Mouse (Mus musculus) limb, embryonic 10.5 days (tissue): Measurements from ENCODE around the gene Them4. TPM values are rescaled to one million over a fixed set of nuclear protein-coding genes. Genes with fewer than 3 reads are reported as not detected.

Experiments
- DNase-seq: peaks from one replicate; pipeline ENCODE4 v3.0.0-alpha.2; 2017; ENCODE audit warnings: low spot score
- H3K27ac ChIP-seq: fragments of 300-500 bp; sonication (generic); 2 replicates; pipeline ENCODE4 v1.5.1; 2016; ENCODE audit warnings: mild to moderate bottlenecking
- H3K27me3 ChIP-seq: fragments of 300-500 bp; sonication (generic); 2 replicates; pipeline ENCODE4 v1.6.1; 2016; ENCODE audit warnings: low read depth, mild to moderate bottlenecking; ENCODE audit not compliant: poor library complexity, severe bottlenecking
- H3K36me3 ChIP-seq: fragments of 300-500 bp; sonication (generic); 2 replicates; pipeline ENCODE4 v1.6.1; 2016; ENCODE audit warnings: mild to moderate bottlenecking, moderate library complexity
- H3K4me1 ChIP-seq: fragments of 300-500 bp; sonication (generic); 2 replicates; pipeline ENCODE4 v1.6.1; 2016
- H3K4me3 ChIP-seq: fragments of 300-500 bp; sonication (generic); 2 replicates; pipeline ENCODE4 v1.5.1; 2016; ENCODE audit warnings: mild to moderate bottlenecking, moderate library complexity
- H3K9me3 ChIP-seq: fragments of 300-500 bp; sonication (generic); replicated peaks from 2 replicates; pipeline ENCODE4 v1.6.1; 2016; ENCODE audit warnings: mild to moderate bottlenecking
- WGBS: fragments of 180-500 bp; shearing (Covaris S2); methylation state at CpG from one replicate; pipeline ENCODE4 v1.1.7; 2016; 5-methylcytosine and 5-hydroxymethylcytosine counted together
- polyA plus RNA-seq: library from polyadenylated mRNA; unstranded; fragments of >200 nt; fragmentation: Nextera tagmentation; extraction: Ambion mirVana; gene quantifications from 2 replicates; pipeline ENCODE4 v1.2.1, GENCODE M21; 2016

Gene Them4
- polyA plus RNA-seq, 1 experiment from 2014 or later = 7.2 TPM

GRCm38 (mm10) chr3:94342552-94342951 is 32.7 kb downstream of the Them4 start:
- H3K4me3 ChIP-seq = no peak overlapping the region
- H3K4me1 ChIP-seq = no peaks in the 10 kb centered on the region
- WGBS = 61% methylated on average over 1 of the region's 1 CpGs
- H3K27ac ChIP-seq = no peak overlapping the region
- no peaks in the 10 kb centered on the region for H3K36me3 ChIP-seq
- no peaks in the 10 kb centered on the region for H3K9me3 ChIP-seq
- no peak for DNase-seq
- no peaks in the 10 kb centered on the region for H3K27me3 ChIP-seq

GRCm38 (mm10) chr3:94344182-94344581 is 34.3 kb downstream of the Them4 start:
- no peak for DNase-seq
- no peaks in the 10 kb centered on the region for H3K27me3 ChIP-seq
- H3K36me3 ChIP-seq = no peaks in the 10 kb centered on the region
- H3K27ac ChIP-seq = no peak overlapping the region
- no peaks in the 10 kb centered on the region for H3K9me3 ChIP-seq
- WGBS = 85% methylated on average over 2 of the region's 2 CpGs
- no peak overlapping the region for H3K4me3 ChIP-seq
- H3K4me1 ChIP-seq = no peaks in the 10 kb centered on the region

GRCm38 (mm10) chr3:94344897-94345296 is 35.0 kb downstream of the Them4 start:
- Histone ChIP-seq H3K4me3 (no peak overlapping the region), H3K4me1 (no peaks in the 10 kb centered on the region), H3K9me3 (no peaks in the 10 kb centered on the region), H3K27me3 (no peaks in the 10 kb centered on the region), H3K27ac (no peak overlapping the region), H3K36me3 (no peaks in the 10 kb centered on the region)
- DNase-seq = no peak
- 84% methylated on average over 3 of the region's 3 CpGs for WGBS

GRCm38 (mm10) chr3:94348146-94348545 is 38.3 kb downstream of the Them4 start:
- no peaks in the 10 kb centered on the region for H3K4me1 ChIP-seq
- no peak overlapping the region for H3K4me3 ChIP-seq
- no peaks in the 10 kb centered on the region for H3K27me3 ChIP-seq
- H3K9me3 ChIP-seq = no peaks in the 10 kb centered on the region
- no peaks in the 10 kb centered on the region for H3K36me3 ChIP-seq
- no peak overlapping the region for H3K27ac ChIP-seq
- 85% methylated on average over 2 of the region's 2 CpGs for WGBS
- DNase-seq = no peak

- no peak for DNase-seq
- Histone ChIP-seq H3K27ac (no peak overlapping the region), H3K4me3 (no peak overlapping the region), H3K27me3 (peaks cover 54% of the 10 kb centered on the region), H3K36me3 (no peaks in the 10 kb centered on the region), H3K9me3 (no peaks in the 10 kb centered on the region), H3K4me1 (peaks cover 11% of the 10 kb centered on the region)
- WGBS = 6% methylated on average over 1 of the region's 1 CpGs
Observed at GRCm38 (mm10) chr3:94360812-94361211, 50.9 kb downstream of the Them4 start.

GRCm38 (mm10) chr3:94362138-94362537 is 52.2 kb downstream of the Them4 start, which contains the start of gene C2cd4d:
Gene C2cd4d (plus strand): TSS chr3:94362438.
- Histone ChIP-seq H3K9me3 (no peaks in the 10 kb centered on the region), H3K36me3 (no peaks in the 10 kb centered on the region), H3K4me1 (peaks cover 11% of the 10 kb centered on the region), H3K4me3 (peak within 1 kb of the TSS; percentile 63), H3K27me3 (peaks cover 63% of the 10 kb centered on the region), H3K27ac (peak within 1 kb of the TSS; percentile 81)
- 58% methylated on average over 7 of the region's 7 CpGs for WGBS
- no peak for DNase-seq

GRCm38 (mm10) chr3:94363291-94364153 is 53.6 kb downstream of the Them4 start:
- Histone ChIP-seq H3K9me3 (no peaks in the 10 kb centered on the region), H3K27me3 (peaks cover 63% of the 10 kb centered on the region), H3K36me3 (no peaks in the 10 kb centered on the region), H3K4me1 (peaks cover 11% of the 10 kb centered on the region), H3K4me3 (peak overlapping the region; percentile 63), H3K27ac (peak overlapping the region; percentile 81)
- WGBS = 5% methylated on average over 97 of the region's 97 CpGs
- DNase-seq = peak; percentile 70

- peaks cover 63% of the 10 kb centered on the region for H3K27me3 ChIP-seq
- H3K4me3 ChIP-seq = peak overlapping the region; percentile 63
- WGBS = 4% methylated on average over 23 of the region's 23 CpGs
- no peaks in the 10 kb centered on the region for H3K36me3 ChIP-seq
- peak overlapping the region; percentile 81 for H3K27ac ChIP-seq
- peaks cover 11% of the 10 kb centered on the region for H3K4me1 ChIP-seq
- DNase-seq = no peak
- H3K9me3 ChIP-seq = no peaks in the 10 kb centered on the region
Observed at GRCm38 (mm10) chr3:94364154-94364526, 54.3 kb downstream of the Them4 start.

- no peaks in the 10 kb centered on the region for H3K36me3 ChIP-seq
- peaks cover 15% of the 10 kb centered on the region for H3K4me1 ChIP-seq
- H3K9me3 ChIP-seq = no peaks in the 10 kb centered on the region
- H3K27ac ChIP-seq = no peak overlapping the region
- no peak overlapping the region for H3K4me3 ChIP-seq
- peak; percentile 84 for DNase-seq
- peaks cover 49% of the 10 kb centered on the region for H3K27me3 ChIP-seq
- WGBS = 18% methylated on average over 3 of the region's 3 CpGs
Observed at GRCm38 (mm10) chr3:94366761-94367160, 56.9 kb downstream of the Them4 start.

- H3K9me3 ChIP-seq = no peaks in the 10 kb centered on the region
- 89% methylated on average over 6 of the region's 6 CpGs for WGBS
- peaks cover 20% of the 10 kb centered on the region for H3K4me1 ChIP-seq
- no peak overlapping the region for H3K27ac ChIP-seq
- peaks cover 49% of the 10 kb centered on the region for H3K27me3 ChIP-seq
- DNase-seq = no peak
- no peak overlapping the region for H3K4me3 ChIP-seq
- no peaks in the 10 kb centered on the region for H3K36me3 ChIP-seq
Observed at GRCm38 (mm10) chr3:94367511-94367910, 57.6 kb downstream of the Them4 start.

GRCm38 (mm10) chr3:94368631-94369030 is 58.7 kb downstream of the Them4 start:
- 64% methylated on average over 6 of the region's 6 CpGs for WGBS
- DNase-seq = no peak
- H3K9me3 ChIP-seq = no peaks in the 10 kb centered on the region
- H3K27ac ChIP-seq = no peak overlapping the region
- H3K4me3 ChIP-seq = no peak overlapping the region
- H3K36me3 ChIP-seq = no peaks in the 10 kb centered on the region
- peaks cover 27% of the 10 kb centered on the region for H3K4me1 ChIP-seq
- peaks cover 49% of the 10 kb centered on the region for H3K27me3 ChIP-seq

- Histone ChIP-seq H3K9me3 (no peaks in the 10 kb centered on the region), H3K4me3 (no peak overlapping the region), H3K27me3 (peaks cover 49% of the 10 kb centered on the region), H3K36me3 (no peaks in the 10 kb centered on the region), H3K4me1 (peaks cover 25% of the 10 kb centered on the region), H3K27ac (no peak overlapping the region)
- DNase-seq = no peak
- 74% methylated on average over 2 of the region's 2 CpGs for WGBS
Observed at GRCm38 (mm10) chr3:94369709-94370108, 59.8 kb downstream of the Them4 start.

GRCm38 (mm10) chr3:94371637-94372036 is 61.7 kb downstream of the Them4 start:
- Histone ChIP-seq H3K4me1 (peaks cover 25% of the 10 kb centered on the region), H3K27me3 (peaks cover 39% of the 10 kb centered on the region), H3K4me3 (0 out of 2 replicates have a peak overlapping the region, but pooled peaks have one; percentile 22), H3K27ac (peak overlapping the region; percentile 40; the same call in 1 of the 2 replicates), H3K36me3 (no peaks in the 10 kb centered on the region), H3K9me3 (no peaks in the 10 kb centered on the region)
- 7% methylated on average over 11 of the region's 11 CpGs for WGBS
- no peak for DNase-seq
